Mouse (Mus musculus) c-Kit-positive CD71-negative TER-119-negative erythroid progenitor cells, embryonic 14.5 days (primary cell): Measurements from ENCODE around the gene AY074887.
"Not testable (repeated sequence)": the region's sequence is repeated elsewhere in the genome, so short reads cannot be mapped to it uniquely, and the experiment has no call there.

Source experiments
- DNase-seq: peaks from one replicate; pipeline ENCODE4 v3.0.0-alpha.2; 2013; ENCODE audit warnings: low read depth

AY074887 gene

GRCm38 (mm10) chr9:54950575-54951321 lies at the start of gene AY074887, which contains the start of gene Psma4:
TSS of gene AY074887 (minus strand) at chr9:54950998.
TSS of gene Psma4 (plus strand) at chr9:54950790.
- DNase-seq = peak; percentile 88

GRCm38 (mm10) chr9:54995645-54996044 lies 44.8 kb upstream of the AY074887 start:
- DNase-seq = no peak

GRCm38 (mm10) chr9:54994381-54994780 lies 43.6 kb upstream of the AY074887 start:
- no peak for DNase-seq

GRCm38 (mm10) chr9:54990362-54990761 lies 39.6 kb upstream of the AY074887 start:
- no peak for DNase-seq

GRCm38 (mm10) chr9:54982401-54982800 lies 31.6 kb upstream of the AY074887 start:
- DNase-seq = no peak

- no peak for DNase-seq
These were observed 30.7 kb upstream of the AY074887 start for GRCm38 (mm10) chr9:54981291-54982191.

GRCm38 (mm10) chr9:54980674-54981073 lies 29.9 kb upstream of the AY074887 start, which contains the start of gene Chrna5:
TSS of gene Chrna5 (plus strand) at chr9:54980880.
- no peak for DNase-seq

- DNase-seq = no peak
These were observed 19.3 kb upstream of the AY074887 start for GRCm38 (mm10) chr9:54969972-54970637.

- no peak for DNase-seq
These were observed 12.9 kb upstream of the AY074887 start for GRCm38 (mm10) chr9:54963669-54964068.

- no peak for DNase-seq
These were observed 10.3 kb upstream of the AY074887 start for GRCm38 (mm10) chr9:54961059-54961458.

GRCm38 (mm10) chr9:54950162-54950561 lies 636 bp downstream of the AY074887 start:
- not testable (repeated sequence) for DNase-seq

- DNase-seq = no peak
These were observed 1.3 kb downstream of the AY074887 start for GRCm38 (mm10) chr9:54949465-54949864.

GRCm38 (mm10) chr9:54946256-54946655 lies 4.5 kb downstream of the AY074887 start:
- DNase-seq = no peak

GRCm38 (mm10) chr9:54944467-54944866 lies 6.3 kb downstream of the AY074887 start:
- DNase-seq = no peak

- no peak for DNase-seq
These were observed 8.7 kb downstream of the AY074887 start for GRCm38 (mm10) chr9:54942071-54942470.

GRCm38 (mm10) chr9:54932379-54932778 lies 18.4 kb downstream of the AY074887 start:
- no peak for DNase-seq

- no peak for DNase-seq
These were observed 19.0 kb downstream of the AY074887 start for GRCm38 (mm10) chr9:54931765-54932164.

- DNase-seq = no peak
These were observed 20.1 kb downstream of the AY074887 start for GRCm38 (mm10) chr9:54930741-54931140.

- DNase-seq = no peak
These were observed 30.9 kb downstream of the AY074887 start for GRCm38 (mm10) chr9:54919946-54920345.

- no peak for DNase-seq
These were observed 32.0 kb downstream of the AY074887 start for GRCm38 (mm10) chr9:54918781-54919180.

- no peak for DNase-seq
These were observed 32.6 kb downstream of the AY074887 start for GRCm38 (mm10) chr9:54918191-54918590.

GRCm38 (mm10) chr9:54917010-54917677 lies 33.7 kb downstream of the AY074887 start, which contains the start of gene Hykk:
TSS of gene Hykk (plus strand) at chr9:54917283.
- DNase-seq = peak; percentile 58
